Mouse (Mus musculus) B cell, adult 2 months (primary cell): ENCODE measurements around the gene Mok.
"Not testable (repeated sequence)": the region's sequence is repeated elsewhere in the genome, so short reads cannot be mapped to it uniquely, and the experiment has no call there.

Source experiments
- DNase-seq, 2 experiments: peaks; one replicate each; pipeline ENCODE4 v3.0.0; 2022

The Mok gene

DNA sequence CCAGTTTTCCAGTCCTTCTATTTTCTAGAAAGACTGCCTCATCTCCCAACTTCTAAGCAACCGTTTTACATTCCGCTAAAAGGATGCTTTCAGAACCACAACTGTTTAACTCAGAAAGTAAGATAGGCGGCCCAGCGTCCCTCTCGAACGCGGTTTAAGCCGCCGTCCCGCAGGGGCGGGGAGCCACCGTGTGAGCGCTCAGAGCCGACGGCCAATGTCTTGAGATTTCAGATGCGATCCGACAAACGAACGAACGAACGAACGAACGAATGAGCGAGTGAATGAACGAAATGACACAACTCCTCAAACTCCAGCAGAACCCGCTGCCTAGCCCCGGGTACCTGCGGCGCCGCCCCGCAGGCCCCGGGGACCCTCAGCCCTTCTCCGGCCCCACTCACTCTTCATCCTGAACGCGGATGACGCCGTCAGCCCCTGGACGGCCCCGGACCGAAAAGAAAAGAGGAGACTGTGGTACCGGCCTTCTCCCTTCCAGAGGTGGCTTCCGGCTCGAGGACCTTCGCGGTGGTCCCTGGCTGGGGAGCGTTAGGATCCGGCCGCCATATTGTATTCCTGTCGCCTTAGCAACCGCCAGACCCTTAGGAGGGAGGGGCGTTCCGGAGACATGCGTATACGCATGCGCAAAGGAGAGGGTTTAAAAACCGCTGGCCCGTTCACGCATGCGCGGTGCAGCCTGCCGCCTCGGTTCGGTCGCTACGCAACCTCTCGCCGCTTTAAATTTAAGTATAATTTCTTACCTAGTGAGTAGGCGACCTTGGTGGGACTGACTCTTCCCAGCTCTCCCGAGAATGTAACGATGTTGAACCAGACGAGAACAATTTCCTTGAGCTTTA lies at the start of gene Mok:
Gene Mok, minus strand, starts transcription at position 592 of the 851 bp plus-strand sequence.
- peak; percentile 97 for DNase-seq

DNA sequence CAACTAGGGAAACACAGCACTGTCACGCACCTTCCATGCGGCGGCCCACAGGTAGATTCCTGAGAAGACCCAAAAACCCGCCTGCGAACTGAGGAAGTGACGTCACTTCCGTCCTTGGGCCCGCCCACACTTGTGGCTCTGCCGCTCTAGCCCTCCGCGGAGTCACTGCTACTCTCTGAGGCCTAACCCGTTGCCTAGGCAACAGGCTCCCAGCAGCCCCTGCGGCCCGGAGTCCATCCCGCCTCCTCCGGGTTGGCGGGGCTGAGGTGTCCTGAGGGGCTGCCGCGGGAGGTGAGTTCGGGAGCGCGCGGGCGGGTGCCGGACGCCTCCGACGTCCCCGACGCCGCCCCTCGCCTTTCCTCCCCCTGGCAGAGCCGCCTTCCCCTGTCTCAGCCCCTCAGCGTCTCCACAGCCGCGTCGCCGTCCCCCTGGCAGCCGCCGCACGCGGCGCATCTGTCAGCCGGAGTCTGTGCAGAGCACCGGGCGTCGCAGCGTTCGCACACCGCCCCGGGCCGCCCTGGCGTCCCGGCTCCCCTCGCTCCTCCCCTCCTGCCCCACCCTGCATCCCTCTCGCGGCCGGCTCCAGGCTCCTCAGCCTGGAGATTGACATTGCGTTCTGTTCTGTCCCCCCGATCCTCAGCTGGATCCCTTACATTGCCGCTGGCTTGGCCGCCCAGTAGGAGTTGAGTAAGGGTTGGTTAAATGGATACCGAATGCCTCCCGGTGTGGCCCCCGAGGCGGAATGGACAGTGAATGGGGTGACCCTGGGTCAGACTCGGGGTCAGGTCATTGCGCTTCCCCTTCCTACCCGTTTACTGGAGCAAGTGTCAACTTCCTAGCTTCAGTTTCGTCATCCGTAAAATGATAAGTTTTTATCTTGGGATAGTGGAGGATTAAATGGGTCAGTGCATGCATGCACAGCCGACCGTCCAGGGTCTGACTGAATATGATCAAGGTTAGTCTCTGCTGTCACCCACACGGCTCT lies 48.6 kb upstream of the Mok start, which contains the start of the genes Cinp and Tecpr2:
Gene Cinp, minus strand, starts transcription at position 110 of the 985 bp plus-strand sequence.
Gene Tecpr2, plus strand, starts transcription at position 229 of the 985 bp plus-strand sequence.
- DNase-seq: peak; percentile 95 to 96

DNA sequence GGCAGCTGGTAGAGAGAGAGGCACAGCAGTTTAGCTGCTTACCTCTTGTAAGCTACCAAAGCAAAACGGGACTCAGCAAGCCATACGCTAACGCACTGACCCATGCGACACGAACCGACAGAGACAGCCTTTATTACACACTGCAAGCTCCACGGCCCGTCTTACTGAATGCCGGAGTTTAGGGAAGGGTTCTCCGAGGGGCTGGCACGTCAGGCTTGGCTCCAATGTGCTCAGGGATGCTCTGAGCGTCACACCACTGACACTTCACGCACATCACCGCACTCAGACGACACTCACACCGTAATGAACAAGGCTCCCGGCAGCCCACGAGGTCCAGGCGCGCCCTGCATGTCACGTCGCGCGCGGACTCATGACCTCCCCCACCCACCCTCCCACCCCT lies 47.9 kb upstream of the Mok start:
- DNase-seq: no peak

DNA sequence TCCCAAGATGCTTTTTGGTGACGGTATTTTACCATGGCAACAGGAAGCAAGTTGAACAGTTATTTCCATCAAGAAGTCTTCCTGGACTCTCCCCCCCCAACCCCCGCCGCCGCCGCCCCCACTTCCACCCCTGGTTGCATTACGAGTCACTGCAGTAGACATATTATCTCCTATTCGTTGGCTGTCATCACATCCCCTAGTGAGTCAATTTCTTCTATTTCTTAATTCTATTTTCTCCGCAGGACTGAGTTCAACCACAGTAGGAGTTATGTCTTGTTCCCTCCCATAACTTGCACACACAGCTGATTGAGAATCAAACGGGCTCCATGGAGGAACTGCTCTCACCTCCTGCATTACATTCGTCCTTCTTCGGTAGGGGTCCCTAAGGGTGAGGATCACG lies 47.4 kb upstream of the Mok start:
- DNase-seq: peak in 1 of 2 experiments; percentile 4

DNA sequence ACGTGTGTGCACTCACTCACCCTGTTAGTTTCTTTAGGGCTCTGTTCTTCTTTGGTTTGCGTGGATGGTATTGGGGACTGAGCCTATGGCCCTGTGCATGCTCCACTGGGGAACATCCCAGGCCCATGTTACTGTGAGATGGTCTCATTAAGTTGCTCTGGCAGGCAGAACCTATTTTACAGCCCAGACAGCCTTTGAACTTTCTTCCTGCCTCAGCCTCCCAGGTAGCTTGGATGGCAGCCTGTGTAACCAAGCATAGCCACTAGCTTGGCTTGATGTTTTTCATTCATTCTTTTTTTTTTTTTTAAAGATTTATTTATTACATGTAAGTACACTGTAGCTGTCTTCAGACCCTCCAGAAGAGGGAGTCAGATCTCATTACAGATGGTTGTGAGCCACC lies 44.5 kb upstream of the Mok start:
- no peak for DNase-seq

DNA sequence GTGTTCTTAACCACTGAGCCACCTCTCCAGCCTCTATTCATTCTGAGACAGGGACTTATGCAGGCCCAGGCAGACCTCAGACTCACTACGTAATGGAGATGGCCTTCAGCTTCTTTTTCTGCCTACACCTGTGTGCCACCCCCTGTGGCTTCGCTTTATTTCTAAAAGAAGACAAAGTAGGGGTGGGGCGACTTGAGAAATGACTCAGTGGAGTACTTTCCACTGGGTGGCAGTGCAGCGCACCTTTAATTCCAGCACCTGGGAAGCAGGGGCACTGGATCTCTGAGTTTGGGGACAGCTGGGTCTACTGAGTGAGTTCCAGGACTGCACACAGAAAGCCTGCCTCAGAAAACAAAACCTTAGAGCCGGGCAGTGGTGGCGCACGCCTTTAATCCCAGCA lies 41.6 kb upstream of the Mok start:
- DNase-seq: no peak

DNA sequence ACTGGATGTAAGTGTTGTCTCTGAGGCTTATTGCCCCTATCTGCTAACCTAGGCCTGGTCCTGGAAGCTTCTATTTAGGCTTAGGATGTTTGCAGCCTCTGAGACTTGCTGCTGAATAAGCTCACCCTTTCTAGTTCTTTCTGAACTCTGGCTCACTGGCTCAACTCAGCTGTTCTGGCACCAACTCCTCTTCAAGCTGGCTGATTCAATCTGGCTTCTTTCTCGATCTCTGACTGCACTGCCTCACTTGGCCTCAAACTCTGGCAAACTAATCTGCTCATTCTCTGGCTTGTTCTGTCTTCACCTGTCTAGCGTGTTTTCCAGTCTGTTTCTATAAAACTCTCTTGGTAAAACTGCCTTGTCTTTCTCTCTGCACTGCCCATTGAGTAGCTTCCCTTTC lies 34.6 kb upstream of the Mok start:
- DNase-seq: no peak

DNA sequence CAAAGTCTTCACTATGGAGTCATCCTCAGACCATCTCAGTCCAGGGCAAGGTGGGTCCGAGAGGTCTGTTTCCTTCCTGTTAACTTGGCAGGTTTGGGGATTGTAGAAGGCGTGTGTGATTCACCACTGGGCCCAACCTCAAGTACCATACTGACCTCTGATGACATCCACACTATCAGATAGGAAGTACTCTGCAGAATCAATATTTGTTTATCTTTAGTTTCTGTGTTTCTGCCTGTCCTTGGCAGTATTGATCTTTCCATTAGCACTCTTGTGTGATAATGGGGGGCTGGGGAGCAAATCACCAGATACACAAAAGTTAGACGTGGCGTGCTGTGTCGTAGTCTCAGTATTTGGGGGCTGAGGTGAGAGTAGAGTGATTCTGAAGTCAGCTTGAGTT lies 30.5 kb upstream of the Mok start:
- no peak for DNase-seq

DNA sequence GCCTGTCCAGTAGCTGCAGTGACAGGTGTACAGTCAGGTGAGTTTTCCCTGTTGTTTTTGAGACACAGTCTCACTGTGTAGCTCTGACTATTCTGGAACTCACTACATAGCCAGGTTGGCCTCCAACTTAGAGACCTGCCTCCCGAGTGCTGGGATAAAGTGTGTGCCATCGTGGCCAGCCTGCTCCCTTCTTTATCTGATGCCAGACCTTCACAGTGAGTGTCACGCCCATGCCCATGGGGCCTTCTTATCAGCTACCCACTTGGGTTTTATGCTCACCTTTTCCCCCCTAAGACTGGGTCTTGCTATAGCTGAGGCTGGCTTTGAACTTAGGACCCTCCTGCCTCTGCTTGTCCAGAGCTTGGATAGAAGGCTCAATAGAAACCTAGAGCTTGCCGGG lies 29.4 kb upstream of the Mok start:
- no peak for DNase-seq

DNA sequence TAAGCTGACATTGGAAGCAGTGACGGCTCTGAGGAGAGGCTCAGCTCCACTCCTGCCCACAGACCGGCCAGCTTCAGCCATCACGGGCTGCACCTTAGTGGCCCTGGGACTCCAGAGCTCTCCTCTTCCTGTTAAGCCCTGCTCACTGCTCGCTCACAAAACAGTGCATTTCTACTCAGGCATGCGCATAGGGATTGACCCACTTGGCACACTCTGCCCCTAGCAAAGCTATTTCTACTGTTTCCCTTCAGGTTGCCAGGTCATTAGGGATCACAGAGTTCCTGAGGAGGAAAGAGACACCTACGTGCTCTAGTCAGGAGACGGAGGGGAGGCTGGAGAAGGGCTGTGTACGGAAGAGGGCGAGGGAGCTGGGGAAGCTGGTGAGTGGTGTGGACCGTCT lies 25.2 kb upstream of the Mok start:
- DNase-seq: no peak

DNA sequence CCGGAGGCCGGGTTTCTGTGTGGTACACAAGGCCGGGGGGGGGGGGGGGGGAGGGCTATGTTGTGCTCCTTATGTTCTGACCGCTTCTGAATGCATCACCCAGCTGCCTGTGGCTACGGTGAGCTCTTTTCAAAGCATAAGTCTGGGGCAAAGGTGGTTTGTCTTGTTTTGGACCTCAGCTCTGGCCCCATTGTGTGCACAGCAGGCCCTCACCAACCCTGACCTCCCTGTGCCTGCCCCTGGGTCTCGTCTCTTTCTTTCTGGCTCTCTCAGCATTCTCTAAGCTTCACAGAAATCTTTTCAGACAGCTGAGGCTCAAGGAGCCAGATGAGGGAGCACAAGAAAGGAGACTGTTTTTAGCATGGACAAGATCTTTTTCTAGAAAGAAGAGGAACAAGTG lies 24.8 kb upstream of the Mok start:
- DNase-seq: no peak

DNA sequence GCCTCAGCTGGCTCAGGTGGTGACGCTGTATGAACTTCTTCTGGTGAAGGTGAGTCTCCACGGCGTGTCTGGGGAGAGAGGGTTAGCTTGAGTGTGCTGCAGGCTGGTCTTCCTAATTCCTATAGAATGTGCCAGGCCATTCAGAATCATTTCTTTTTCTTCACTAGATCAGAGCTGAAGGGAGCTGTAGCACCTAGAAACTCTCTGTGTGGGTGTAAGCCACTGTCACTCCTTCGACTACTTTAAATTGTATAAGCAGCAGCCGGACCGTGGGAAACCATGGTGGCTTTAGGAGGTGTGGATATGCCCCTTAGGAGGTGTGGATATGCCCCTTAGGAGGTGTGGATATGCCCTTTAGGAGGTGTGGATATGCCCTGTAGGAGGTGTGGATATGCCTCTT lies 23.3 kb upstream of the Mok start:
- DNase-seq: no peak

DNA sequence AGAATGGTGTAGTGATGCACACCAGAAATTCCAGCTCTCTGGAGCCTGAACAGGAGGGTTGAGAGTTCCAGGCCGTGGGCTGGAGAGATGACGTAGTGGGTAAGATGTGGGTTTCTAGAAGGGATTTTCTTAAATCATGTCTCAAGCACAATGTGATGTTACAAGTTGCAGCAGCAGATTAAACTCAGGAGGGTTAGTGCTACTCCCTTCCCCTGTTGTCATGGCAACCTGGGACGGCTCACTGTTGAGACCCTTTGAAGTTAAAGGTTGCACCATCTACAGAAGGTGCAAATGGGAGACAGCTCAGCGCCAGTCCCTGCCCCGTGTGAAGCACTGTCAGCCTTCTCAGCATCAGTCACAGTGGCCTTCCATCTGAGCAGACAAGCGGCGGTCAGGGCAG lies 20.5 kb upstream of the Mok start:
- no peak for DNase-seq

DNA sequence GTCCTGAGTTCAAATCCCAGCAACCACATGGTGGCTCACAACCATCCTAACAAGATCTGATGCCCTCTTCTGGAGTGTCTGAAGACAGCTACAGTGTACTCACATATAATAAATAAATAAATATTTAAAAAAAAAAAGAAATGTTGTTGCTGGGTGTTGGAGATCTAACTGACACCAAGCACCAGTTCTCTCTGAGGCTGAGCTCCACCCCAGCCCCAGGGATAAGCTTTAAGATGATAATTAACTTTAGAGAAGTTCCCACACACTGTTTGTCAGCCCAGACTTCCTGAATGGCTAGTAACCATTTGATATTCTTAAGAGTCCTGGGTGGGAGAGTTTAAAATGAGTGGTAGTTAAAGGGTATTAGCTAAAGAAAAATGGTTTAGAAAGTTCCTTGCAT lies 19.6 kb upstream of the Mok start:
- DNase-seq: no peak

DNA sequence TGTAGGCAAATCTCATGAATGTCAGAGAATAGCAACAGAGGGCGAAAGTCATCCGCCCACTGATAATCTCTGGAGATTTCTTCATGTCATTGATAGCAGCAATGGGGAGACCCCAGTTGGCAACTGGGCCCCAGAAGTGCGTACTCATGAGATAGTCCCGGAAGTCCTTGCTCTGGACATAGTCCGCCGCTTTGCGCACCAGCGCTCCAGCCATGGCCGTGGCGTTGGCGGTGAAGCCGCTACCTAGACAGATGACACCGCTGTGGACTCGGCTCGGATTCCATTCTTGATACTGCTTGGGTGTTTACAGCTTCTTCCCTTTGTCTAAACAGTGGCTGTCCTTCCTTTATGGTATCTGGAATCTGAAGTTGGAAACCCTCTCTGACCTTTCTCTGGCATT lies 17.9 kb upstream of the Mok start:
- not testable (repeated sequence) for DNase-seq

DNA sequence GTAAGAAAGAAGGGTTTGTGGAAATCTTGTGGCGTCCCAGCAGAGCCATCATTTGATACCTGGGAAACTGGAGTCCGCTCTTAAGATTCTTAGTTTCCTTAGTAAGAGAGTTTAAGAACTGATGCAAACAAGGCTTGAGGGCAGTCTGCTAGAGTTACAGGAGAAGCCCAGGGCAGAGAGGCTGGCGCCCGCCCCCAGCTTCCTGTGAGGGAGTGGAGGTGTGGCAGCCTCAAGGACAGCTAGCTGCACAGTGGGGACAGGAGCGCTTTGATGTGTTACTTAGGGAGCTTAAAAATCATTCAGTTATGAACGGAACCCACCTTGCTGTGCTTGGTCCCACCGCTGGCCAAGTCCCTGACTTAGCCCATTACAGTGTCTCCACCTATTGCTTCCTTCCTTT lies 16.5 kb upstream of the Mok start:
- peak in 1 of 2 experiments; percentile 27 for DNase-seq

DNA sequence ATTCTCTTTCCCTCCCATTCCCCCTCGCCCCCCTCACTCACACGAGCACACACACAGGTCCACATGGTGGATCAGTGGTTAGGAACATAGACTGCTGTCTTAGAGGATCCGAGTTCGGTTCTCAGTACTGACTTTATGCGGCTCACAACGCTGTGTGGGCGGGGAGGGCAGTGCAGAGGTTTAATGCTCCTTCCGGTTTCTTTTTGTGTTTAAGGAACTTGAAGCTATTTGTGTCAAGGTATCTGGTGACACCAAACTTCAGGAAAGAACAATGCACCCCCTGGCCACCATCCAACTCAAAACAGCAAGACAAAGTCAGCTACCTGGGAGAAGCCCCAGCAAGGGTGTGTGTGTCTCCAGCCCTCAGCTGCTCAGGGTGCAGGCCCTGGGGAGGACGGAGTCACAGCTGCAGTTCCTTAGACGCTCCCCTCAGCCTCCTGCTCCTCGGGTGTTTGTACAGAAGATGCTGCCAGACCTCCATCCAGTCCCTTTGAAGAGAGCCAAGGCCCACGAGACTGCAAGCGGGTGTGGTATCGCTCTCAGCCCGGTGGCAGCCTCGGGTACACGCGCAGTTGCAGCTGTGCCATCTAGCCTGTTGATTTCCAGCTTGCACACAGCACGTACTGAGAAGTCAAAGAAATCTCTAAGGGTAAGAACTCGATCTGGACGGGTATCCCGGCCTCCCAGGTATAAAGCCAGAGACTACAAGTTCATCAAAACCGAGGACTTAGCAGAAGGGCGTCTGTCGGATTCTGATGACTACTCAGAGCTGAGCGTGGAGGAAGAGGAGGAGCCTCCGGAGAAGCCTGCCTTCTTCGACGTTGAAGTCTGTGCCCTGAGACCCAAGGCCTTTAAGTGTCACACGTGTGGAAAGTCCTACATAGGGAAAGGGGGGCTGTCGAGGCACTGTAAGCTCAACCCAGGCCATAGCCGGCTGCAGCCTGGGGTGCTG lies 14.3 kb upstream of the Mok start:
- DNase-seq: peak; percentile 52 to 58

DNA sequence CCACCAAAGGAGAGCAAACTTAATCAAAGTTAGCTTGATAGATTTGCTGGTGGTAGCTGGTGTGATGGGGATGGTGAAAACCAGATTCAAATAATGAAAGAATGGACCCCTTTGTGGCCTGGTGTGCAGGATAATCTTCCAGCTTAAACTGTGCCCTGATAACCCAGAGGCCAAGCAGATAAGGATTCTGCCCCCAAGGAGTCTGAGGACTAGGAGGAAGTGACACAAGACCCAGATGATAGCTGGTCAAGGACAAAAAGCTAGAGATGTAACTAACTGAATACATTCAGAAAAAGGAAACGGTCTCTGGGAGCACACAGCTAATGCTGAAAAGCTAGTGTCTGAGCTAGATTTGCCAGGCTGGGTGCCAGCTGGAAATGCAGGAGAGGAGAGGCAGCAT lies 11.2 kb upstream of the Mok start:
- no peak for DNase-seq

DNA sequence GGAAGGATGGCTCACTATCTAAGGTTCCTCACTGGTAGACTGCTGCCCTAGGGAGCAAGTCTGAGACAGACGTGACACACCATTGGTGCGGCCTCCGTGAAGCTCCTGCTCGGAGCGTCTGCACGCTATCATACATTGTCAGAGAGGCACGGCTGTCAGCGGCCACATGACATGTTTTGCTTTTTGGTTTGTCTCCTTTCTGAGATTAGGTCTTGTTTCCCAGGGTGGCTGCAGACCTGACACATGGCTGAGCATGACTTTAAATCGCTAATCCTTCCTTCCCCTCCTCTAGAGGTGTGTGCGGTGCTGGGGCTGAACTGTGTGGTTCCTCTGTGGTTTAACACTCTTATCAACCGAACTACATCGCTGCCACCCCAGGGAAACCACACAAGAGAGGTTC lies 10.7 kb upstream of the Mok start:
- peak; percentile 42 to 44 for DNase-seq

DNA sequence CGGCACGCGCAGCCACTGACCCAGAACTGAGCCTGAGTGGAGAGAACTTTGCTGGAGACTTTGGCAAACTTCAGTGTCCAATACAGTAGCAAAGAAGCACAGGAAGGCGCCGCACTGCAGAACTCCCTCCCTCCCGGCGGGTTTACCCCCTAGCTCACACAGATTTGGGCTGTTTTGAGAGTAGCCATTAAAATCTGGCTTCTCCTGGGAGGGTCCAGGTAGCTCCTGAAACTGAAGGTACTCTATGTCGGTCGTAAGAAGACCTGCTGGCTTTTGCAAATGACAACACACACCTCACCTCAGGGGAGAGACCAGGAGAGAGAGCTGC lies 10.2 kb upstream of the Mok start:
- DNase-seq: peak; percentile 33 to 36

DNA sequence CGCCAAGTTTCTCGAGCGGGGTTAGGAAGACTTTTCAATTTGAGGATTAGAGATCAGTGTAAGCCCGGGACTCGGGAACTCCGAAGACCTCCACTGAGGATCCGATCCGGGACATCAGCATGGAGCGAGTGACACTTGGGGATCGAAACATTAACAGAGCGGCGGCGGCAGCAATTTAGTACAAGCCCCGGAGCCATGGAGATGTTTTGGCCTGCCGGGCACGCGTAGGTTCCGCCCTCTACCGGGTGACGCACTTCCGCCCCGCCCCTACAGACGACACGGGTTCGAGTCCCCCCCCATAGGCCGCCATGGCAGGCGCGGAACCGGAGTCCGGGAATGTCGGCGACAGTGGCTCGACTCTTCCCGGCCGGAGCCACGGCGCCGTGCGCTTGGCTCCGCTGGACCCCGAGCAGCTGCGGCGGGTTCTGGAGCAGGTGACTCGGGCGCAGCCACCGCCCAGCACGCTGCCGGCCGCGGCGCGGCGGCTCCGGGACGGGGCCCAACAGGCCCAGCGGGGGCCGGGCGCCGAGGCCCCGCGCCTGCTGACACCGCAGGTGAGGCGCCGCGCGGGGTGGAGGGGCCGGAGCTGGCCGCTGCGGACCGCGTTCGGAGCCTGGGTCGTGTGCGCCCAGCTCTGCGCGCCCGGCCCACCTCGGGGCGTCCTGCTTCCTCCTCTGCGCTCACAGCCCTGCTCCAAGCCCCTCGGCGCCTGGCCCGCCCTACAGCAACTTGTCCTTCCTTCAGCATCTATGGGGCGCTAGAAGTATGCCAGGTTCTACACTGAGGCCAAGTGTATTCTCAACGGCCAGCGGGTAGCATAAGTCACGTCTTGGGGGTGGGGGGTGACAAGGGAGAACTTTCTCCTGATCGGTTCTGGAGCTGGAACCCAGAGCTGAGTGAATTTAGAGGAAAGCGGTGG lies 9.5 kb upstream of the Mok start, which contains the start of gene Zfp839:
Gene Zfp839, plus strand, starts transcription at position 244 of the 919 bp plus-strand sequence.
- DNase-seq: peak; percentile 87 to 88
